Comparison of ENCODE assay signal across 21 mouse cellular contexts in the genomic region with DNA sequence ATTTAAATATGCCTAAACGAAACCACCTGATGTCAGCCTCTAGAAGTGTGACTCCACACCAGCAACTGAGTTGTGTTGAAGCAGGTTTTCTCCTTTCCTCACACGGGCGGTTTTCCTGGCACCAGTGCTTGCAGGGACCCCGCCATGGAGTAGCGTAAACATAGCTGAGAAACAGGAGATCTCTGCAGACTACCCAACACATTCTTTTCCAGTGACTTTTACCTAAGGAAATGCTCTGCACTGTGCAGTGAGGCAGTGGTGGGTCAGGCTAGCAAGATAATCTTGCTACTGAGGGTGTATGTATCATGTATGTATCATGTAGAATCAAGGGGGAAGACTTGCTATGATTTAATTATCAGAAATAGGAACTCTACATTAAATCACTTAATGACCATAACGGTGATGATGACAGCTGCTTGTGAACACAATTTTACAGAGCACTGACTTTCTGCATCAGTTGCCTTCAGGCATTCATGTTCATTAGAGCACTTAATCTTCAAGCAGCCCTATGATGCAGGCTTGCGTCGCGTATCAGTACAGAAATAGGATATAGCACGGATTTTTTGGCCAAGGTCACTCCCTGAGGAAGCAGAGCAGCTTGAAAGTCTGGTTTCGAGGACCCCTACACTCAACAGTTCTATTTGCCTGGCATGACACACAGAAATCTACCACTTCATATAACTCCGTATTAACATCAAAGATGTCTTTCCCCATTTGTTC. TPM values are rescaled to one million over a fixed set of nuclear protein-coding genes. Genes with fewer than 3 reads are reported as not detected.
DNase-seq lines count a peak whose midpoint lies in the region; ATAC-seq and TF ChIP-seq lines count a peak whose summit lies in the region.
"Had no signal": no experiment of that assay in that cellular context is flagged by ENCODE, and none has a peak within 500 bp of the region (broad histone marks: within the 10 kb centered on the region; RNA-seq: fewer than 3 reads in every experiment).

No protein-coding gene starts in this region.

- no peaks in the 10 kb centered on the region for H3K27me3 ChIP-seq in heart, adult 2 months (ENCODE audit: control insufficient read depth, insufficient read depth, low read length)
- H3K27me3 ChIP-seq in kidney, postnatal 0 days (ENCODE audit: insufficient read depth, low read length), result no peaks in the 10 kb centered on the region
- H3K27me3 ChIP-seq: forebrain, embryonic 13.5 days; heart, embryonic 12.5 days had no signal

- no peak for TF ChIP-seq EP300 in heart, adult 2 months (IDR thresholded peaks at IDR 0.05; ENCODE audit: insufficient read depth, low read depth, low read length)

- WGBS in heart, adult 2 months, result 68% methylated on average over 12 of the region's 12 CpGs
- 55% methylated on average over 12 of the region's 12 CpGs for WGBS in kidney, postnatal 0 days

- H3K9ac ChIP-seq in heart, adult 2 months (ENCODE audit: low read depth, low read length), result no peak overlapping the region
- H3K9ac ChIP-seq in kidney, postnatal 0 days (ENCODE audit: low read depth, low read length), result no peak overlapping the region
- H3K9ac ChIP-seq: forebrain, embryonic 13.5 days; heart, embryonic 12.5 days had no signal

- H3K27ac ChIP-seq in heart, adult 2 months, result no peak overlapping the region
- no peak overlapping the region for H3K27ac ChIP-seq in kidney, postnatal 0 days
- H3K27ac ChIP-seq: forebrain, embryonic 13.5 days had no signal

- H3K4me1 ChIP-seq in heart, adult 2 months (ENCODE audit: control insufficient read depth, insufficient read depth, low read length), result no peaks in the 10 kb centered on the region
- H3K4me1 ChIP-seq in kidney, postnatal 0 days (replicated peaks; ENCODE audit: insufficient read depth, low read length), result no peaks in the 10 kb centered on the region
- H3K4me1 ChIP-seq: forebrain, embryonic 13.5 days had no signal

- intact Hi-C loops in heart, adult 2 months (cut with DNase I), result no loop called here

- H3K9me3 ChIP-seq in kidney, postnatal 0 days (replicated peaks; ENCODE audit: low read length), result no peaks in the 10 kb centered on the region
- H3K9me3 ChIP-seq: forebrain, embryonic 13.5 days; heart, embryonic 12.5 days had no signal

- no peak for TF ChIP-seq POLR2A in heart, adult 2 months (IDR thresholded peaks at IDR 0.05; ENCODE audit: insufficient read depth, low read depth, low read length)

- H3K36me3 ChIP-seq in heart, adult 2 months (ENCODE audit: control insufficient read depth, insufficient read depth, low read length), result no peaks in the 10 kb centered on the region
- no peaks in the 10 kb centered on the region for H3K36me3 ChIP-seq in kidney, postnatal 0 days (ENCODE audit: insufficient read depth, low read length)
- H3K36me3 ChIP-seq: heart, embryonic 12.5 days had no signal

- no peaks in the 10 kb centered on the region for H3K79me2 ChIP-seq in heart, adult 2 months (replicated peaks; ENCODE audit: control insufficient read depth, insufficient read depth, low read length)

- no peak for ATAC-seq in kidney, postnatal 0 days (replicated peaks; ENCODE audit: low FRiP score, low read depth)
- ATAC-seq: forebrain, embryonic 13.5 days; inflammation-experienced regulatory T-cells, adult 6 months; intestine, postnatal 0 days had no signal

- H3K4me2 ChIP-seq in kidney, postnatal 0 days (ENCODE audit: low read length), result no peak overlapping the region
- H3K4me2 ChIP-seq: forebrain, embryonic 13.5 days; heart, embryonic 12.5 days had no signal

- TF ChIP-seq CTCF in heart, adult 2 months (IDR thresholded peaks at IDR 0.05), result no peak
- TF ChIP-seq CTCF in kidney, postnatal 0 days (IDR thresholded peaks at IDR 0.05; ENCODE audit: low read depth), result no peak

- H3K4me3 ChIP-seq in heart, adult 2 months, result no peak overlapping the region
- no peak overlapping the region for H3K4me3 ChIP-seq in kidney, postnatal 0 days (replicated peaks; ENCODE audit: low read depth, low read length)
- H3K4me3 ChIP-seq: forebrain, embryonic 13.5 days; heart, embryonic 12.5 days had no signal

- peak; percentile 80 for DNase-seq in heart, adult 11 months
- no peak for DNase-seq in heart, adult 2 months
- peak; percentile 27 for DNase-seq in kidney, postnatal 0 days (ENCODE audit: low spot score)
- DNase-seq in kidney, adult 8-10 months, result no peak
- DNase-seq in NIH3T3 (ENCODE audit: low read depth), result peak; percentile 8
- DNase-seq in retina, embryonic 14.5 days (ENCODE audit: low spot score), result peak; percentile 57
- no peak for DNase-seq in layer of hippocampus, postnatal 25 days (ENCODE audit: extremely low spot score in 1 of 2, low spot score in 1 of 2)
- DNase-seq: adrenal gland, postnatal 10 days; cerebellum, adult 11-12 months; cerebellum, adult 9-11 months; kidney, adult 9 months had no signal

RNA-seq across cellular contexts. Expression of gene Mob3b, which starts 20.8 kb away (rescaled TPM):
- total RNA-seq in heart, adult 2 months (2021), result 1 to 10 TPM; 1.2 to 1.4 TPM
- 0.56 and 0.66 TPM in 2 replicates for polyA plus RNA-seq in heart, adult 2 months (2012; rRNA removed)
- polyA plus RNA-seq in kidney, postnatal 0 days (2015; fragmentation: Nextera tagmentation; extraction: Ambion mirVana), result 13.1 and 13.7 TPM in 2 replicates
- 1 to 10 TPM; 6.4 to 8.1 TPM for total RNA-seq in layer of hippocampus, postnatal 25 days (2021)

RNA-seq across cellular contexts. Expression of gene Ifnk, which starts 26.2 kb away (rescaled TPM):
- not detected for total RNA-seq in heart, adult 2 months (2021)
- polyA plus RNA-seq in heart, adult 2 months (2012; rRNA removed), result not detected in 2 replicates
- not detected in 2 replicates for polyA plus RNA-seq in kidney, postnatal 0 days (2015; fragmentation: Nextera tagmentation; extraction: Ambion mirVana)
- total RNA-seq in layer of hippocampus, postnatal 25 days (2021), result not detected
- total RNA-seq: adrenal gland, postnatal 10 days; adrenal gland, postnatal 4 days; ES-E14; gastrocnemius, adult 8-10 months; gastrocnemius, postnatal 4 days; heart, adult 8-10 months; heart, postnatal 25 days had no signal
- polyA plus RNA-seq: forebrain, embryonic 13.5 days; heart, embryonic 12.5 days; inflammation-experienced regulatory T-cells, adult 6 months had no signal

RNA-seq across cellular contexts. Expression of gene C9orf72, which starts 47.9 kb away (rescaled TPM):
- total RNA-seq in heart, adult 2 months (2021), result 10 to 100 TPM; 22.4 to 24.2 TPM
- polyA plus RNA-seq in heart, adult 2 months (2012; rRNA removed), result 11.6 and 23.6 TPM in 2 replicates
- 9.5 and 10.1 TPM in 2 replicates for polyA plus RNA-seq in kidney, postnatal 0 days (2015; fragmentation: Nextera tagmentation; extraction: Ambion mirVana)
- total RNA-seq in layer of hippocampus, postnatal 25 days (2021), result 10 to 100 TPM; 26.0 to 30.1 TPM

Comparison
In these comparisons a context has a peak if more than half of its experiments do, and no peak if none do; other contexts are left out.
1. DNase-seq: peak in heart, adult 11 months (single experiment), kidney, postnatal 0 days (single experiment), NIH3T3 (single experiment) and retina, embryonic 14.5 days (single experiment); none in heart, adult 2 months (0 of 2), kidney, adult 8-10 months (0 of 2) and layer of hippocampus, postnatal 25 days (0 of 2).